Mouse (Mus musculus): ENCODE data around the gene Mapk8ip3. TPM values are rescaled to one million over a fixed set of nuclear protein-coding genes. Genes with fewer than 3 reads are reported as not detected.

The Mapk8ip3 gene
- polyA plus RNA-seq, 1 experiment from 2014 or later: 37.3 TPM

DNA sequence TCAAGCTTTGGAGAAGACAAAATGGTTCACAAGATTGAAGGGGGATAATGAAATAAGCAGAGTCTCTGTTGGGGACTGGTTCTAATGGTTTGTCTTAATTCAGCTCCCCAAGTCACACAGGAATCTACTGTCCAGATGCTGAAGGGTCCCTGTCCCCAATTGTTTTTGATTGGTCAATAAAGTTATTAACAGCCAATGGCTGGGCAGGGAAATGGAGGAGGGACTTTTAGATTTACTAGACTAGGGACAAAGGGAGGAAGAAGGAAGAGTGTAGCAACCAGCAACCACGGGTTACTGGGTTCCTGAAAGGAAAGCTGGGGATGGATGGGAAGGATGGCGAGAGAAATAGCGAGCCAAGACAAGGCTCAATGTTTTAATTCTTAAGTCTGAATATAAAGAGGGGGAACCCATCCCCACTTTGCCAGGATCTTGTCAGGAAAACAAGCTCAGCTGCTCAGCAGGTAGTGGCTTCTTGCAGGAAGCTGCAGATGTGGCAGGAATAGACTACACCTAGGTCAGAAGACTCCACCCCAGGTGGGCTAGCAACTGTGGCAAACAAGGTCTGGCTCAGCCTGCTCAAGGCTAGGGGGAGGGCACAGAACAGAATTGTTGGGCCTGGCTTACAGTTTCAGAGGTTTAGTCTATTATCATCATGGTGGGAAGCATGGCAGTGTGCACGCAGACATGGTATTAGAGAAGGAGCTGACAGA lies 62.9 kb downstream of the Mapk8ip3 start:
- no peak overlapping the region for H3K4me3 ChIP-seq
- no peaks in the 10 kb centered on the region for H3K27me3 ChIP-seq (ENCODE audit: poor library complexity, severe bottlenecking)
- peaks cover 14% of the 10 kb centered on the region for H3K4me1 ChIP-seq
- H3K36me3 ChIP-seq (replicated peaks): no peaks in the 10 kb centered on the region
- H3K9me3 ChIP-seq: no peaks in the 10 kb centered on the region
- 47% methylated on average over 4 of the region's 4 CpGs for WGBS
- no peak for DNase-seq (ENCODE audit: extremely low spot score, low spot score)
- H3K27ac ChIP-seq: no peak overlapping the region

- peaks cover 4% of the 10 kb centered on the region; the same call in 1 of the 2 replicates for H3K36me3 ChIP-seq (replicated peaks)
- no peaks in the 10 kb centered on the region for H3K27me3 ChIP-seq (ENCODE audit: poor library complexity, severe bottlenecking)
- H3K4me1 ChIP-seq: no peaks in the 10 kb centered on the region
- no peak overlapping the region for H3K27ac ChIP-seq
- no peaks in the 10 kb centered on the region for H3K9me3 ChIP-seq
- 91% methylated on average over 10 of the region's 10 CpGs for WGBS
- no peak for DNase-seq (ENCODE audit: extremely low spot score, low spot score)
- H3K4me3 ChIP-seq: no peak overlapping the region
Observed at GRCm38 (mm10) chr17:24867914-24868313, 68.9 kb downstream of the Mapk8ip3 start.

- peaks cover 22% of the 10 kb centered on the region for H3K36me3 ChIP-seq (replicated peaks)
- H3K27me3 ChIP-seq (ENCODE audit: poor library complexity, severe bottlenecking): no peaks in the 10 kb centered on the region
- H3K27ac ChIP-seq: no peak within 1 kb of the TSS
- 88% methylated on average over 8 of the region's 8 CpGs for WGBS
- no peak for DNase-seq (ENCODE audit: extremely low spot score, low spot score)
- H3K4me1 ChIP-seq: no peaks in the 10 kb centered on the region
- no peaks in the 10 kb centered on the region for H3K9me3 ChIP-seq
- H3K4me3 ChIP-seq: no peak within 1 kb of the TSS
Observed at GRCm38 (mm10) chr17:24865776-24866175, 71.0 kb downstream of the Mapk8ip3 start, which contains the start of gene Igfals. Igfals (plus strand) TSS chr17:24865997.

DNA sequence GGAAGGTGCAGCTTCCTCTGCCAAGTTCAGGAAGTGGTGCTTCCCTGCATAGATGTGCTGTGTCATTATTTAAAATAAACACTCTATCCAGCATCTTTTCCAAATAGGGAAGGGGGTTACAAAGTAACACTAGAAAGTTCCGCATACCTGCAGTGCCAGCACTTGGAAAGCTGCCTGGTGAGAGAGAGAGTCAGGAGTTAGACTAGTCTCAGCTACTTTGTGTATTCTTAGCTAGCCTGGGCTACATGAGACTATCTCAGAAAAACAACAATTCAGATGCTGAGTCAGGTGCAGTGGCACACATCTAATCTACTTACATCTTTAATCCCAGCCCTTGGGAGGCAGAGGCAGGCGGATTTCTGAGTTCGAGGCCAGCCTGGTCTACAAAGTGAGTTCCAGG lies 75.0 kb downstream of the Mapk8ip3 start:
- WGBS: 92% methylated on average over 3 of the region's 3 CpGs
- Histone ChIP-seq H3K4me1 (no peaks in the 10 kb centered on the region), H3K36me3 (replicated peaks) (peaks cover 27% of the 10 kb centered on the region), H3K27me3 (ENCODE audit: poor library complexity, severe bottlenecking) (no peaks in the 10 kb centered on the region), H3K27ac (no peak overlapping the region), H3K9me3 (no peaks in the 10 kb centered on the region), H3K4me3 (no peak overlapping the region)
- DNase-seq (ENCODE audit: extremely low spot score, low spot score): no peak

GRCm38 (mm10) chr17:24860076-24860475 lies 76.7 kb downstream of the Mapk8ip3 start:
- 94% methylated on average over 8 of the region's 8 CpGs for WGBS
- H3K4me3 ChIP-seq: no peak overlapping the region
- no peaks in the 10 kb centered on the region for H3K27me3 ChIP-seq (ENCODE audit: poor library complexity, severe bottlenecking)
- H3K27ac ChIP-seq: no peak overlapping the region
- no peaks in the 10 kb centered on the region for H3K9me3 ChIP-seq
- peaks cover 31% of the 10 kb centered on the region for H3K36me3 ChIP-seq (replicated peaks)
- no peak for DNase-seq (ENCODE audit: extremely low spot score, low spot score)
- H3K4me1 ChIP-seq: no peaks in the 10 kb centered on the region

DNA sequence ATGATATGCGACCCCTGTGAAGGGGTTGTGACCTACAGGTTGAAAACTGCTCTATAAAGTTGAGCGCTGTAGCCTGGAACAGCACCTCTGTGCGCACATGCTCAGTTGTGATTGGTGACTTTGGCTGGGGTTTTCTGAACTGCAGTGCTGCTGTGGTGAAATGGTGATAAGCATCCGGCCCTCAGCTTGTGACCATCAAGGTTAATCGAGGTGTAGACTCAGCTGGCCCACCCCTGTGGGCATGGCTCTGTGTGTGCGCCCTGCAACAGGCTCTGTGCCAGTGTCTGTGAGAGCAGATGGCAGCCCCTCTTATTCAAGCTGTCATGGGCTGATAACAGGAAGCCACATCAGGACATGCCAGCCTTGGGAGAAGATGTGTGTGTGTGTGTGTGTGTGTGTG lies 77.8 kb downstream of the Mapk8ip3 start:
- no peaks in the 10 kb centered on the region for H3K9me3 ChIP-seq
- peaks cover 30% of the 10 kb centered on the region for H3K36me3 ChIP-seq (replicated peaks)
- H3K27me3 ChIP-seq (ENCODE audit: poor library complexity, severe bottlenecking): no peaks in the 10 kb centered on the region
- WGBS: 94% methylated on average over 6 of the region's 6 CpGs
- H3K27ac ChIP-seq: no peak overlapping the region
- no peak overlapping the region for H3K4me3 ChIP-seq
- no peak for DNase-seq (ENCODE audit: extremely low spot score, low spot score)
- H3K4me1 ChIP-seq: no peaks in the 10 kb centered on the region

GRCm38 (mm10) chr17:24857831-24858470 lies 78.8 kb downstream of the Mapk8ip3 start:
- no peak overlapping the region for H3K4me3 ChIP-seq
- no peaks in the 10 kb centered on the region for H3K27me3 ChIP-seq (ENCODE audit: poor library complexity, severe bottlenecking)
- H3K27ac ChIP-seq: no peak overlapping the region
- no peaks in the 10 kb centered on the region for H3K9me3 ChIP-seq
- H3K4me1 ChIP-seq: no peaks in the 10 kb centered on the region
- WGBS: 87% methylated on average over 8 of the region's 8 CpGs
- peaks cover 34% of the 10 kb centered on the region for H3K36me3 ChIP-seq (replicated peaks)
- no peak for DNase-seq (ENCODE audit: extremely low spot score, low spot score)

DNA sequence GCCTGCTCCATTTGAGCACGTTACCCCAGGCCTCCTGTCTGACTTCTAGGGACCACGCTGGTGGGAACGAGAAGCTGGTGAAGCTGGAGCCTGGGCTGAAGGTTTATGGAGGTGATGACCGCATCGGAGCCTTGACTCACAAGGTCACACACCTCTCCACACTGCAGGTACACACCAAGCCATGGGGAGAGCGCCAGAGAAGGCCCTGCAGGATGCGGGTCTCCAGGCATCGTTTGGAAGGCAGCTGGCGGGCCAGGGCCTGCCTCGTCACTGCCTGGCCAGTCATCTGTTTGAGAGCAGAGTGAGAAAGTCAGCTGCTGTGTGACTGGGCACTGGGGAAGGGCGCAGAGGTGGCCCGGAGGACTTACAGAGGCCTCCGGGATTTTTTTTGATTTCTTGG lies 80.2 kb downstream of the Mapk8ip3 start:
- no peak overlapping the region for H3K4me3 ChIP-seq
- H3K9me3 ChIP-seq: no peaks in the 10 kb centered on the region
- peaks cover 4% of the 10 kb centered on the region for H3K27me3 ChIP-seq (ENCODE audit: poor library complexity, severe bottlenecking)
- 88% methylated on average over 13 of the region's 13 CpGs for WGBS
- no peak for DNase-seq (ENCODE audit: extremely low spot score, low spot score)
- H3K4me1 ChIP-seq: peaks cover 2% of the 10 kb centered on the region; the same call in 1 of the 2 replicates
- H3K36me3 ChIP-seq (replicated peaks): peaks cover 24% of the 10 kb centered on the region
- H3K27ac ChIP-seq: no peak overlapping the region

DNA sequence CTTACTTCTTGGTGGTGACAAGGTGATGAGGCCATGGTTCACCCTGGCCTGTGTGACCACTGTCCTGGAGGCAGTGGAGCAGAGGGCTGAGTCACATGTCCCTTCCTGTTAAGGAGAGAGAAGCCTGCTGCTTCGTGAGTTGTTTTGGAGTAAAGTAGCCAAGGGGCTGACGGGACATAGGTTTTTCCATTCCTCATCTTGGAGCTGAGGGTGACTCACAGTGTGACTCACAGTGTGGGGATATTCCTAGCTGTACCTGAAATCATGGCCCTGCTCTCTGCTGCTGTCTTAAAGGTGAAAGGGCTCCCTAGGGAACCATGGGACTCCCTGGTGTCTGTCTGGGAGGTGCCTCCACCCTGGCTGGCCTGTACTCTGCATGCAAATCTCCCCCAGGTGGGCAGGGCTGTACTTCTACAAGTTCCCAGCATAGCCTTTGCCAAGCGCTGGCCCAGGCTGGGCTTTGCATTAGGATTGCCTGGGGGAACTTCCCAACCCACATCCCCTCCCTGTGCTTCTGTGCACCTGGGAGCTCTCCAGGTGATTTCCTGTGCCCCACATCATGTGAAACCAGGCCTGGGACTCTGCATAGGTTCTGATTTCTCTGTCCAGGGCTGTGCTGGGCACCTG lies 80.8 kb downstream of the Mapk8ip3 start:
- 84% methylated on average over 3 of the region's 3 CpGs for WGBS

GRCm38 (mm10) chr17:24851381-24852125 lies 85.2 kb downstream of the Mapk8ip3 start:
- H3K27ac ChIP-seq: no peak overlapping the region
- H3K27me3 ChIP-seq (ENCODE audit: poor library complexity, severe bottlenecking): peaks cover 15% of the 10 kb centered on the region
- 83% methylated on average over 10 of the region's 10 CpGs for WGBS
- peak overlapping the region; percentile 81 for H3K4me3 ChIP-seq
- peaks cover 9% of the 10 kb centered on the region; the same call in 1 of the 2 replicates for H3K36me3 ChIP-seq (replicated peaks)
- no peaks in the 10 kb centered on the region for H3K9me3 ChIP-seq
- DNase-seq (ENCODE audit: extremely low spot score, low spot score): no peak
- H3K4me1 ChIP-seq: peaks cover 28% of the 10 kb centered on the region

More for the DNA sequence above, 80.8 kb downstream of the Mapk8ip3 start:
- Histone ChIP-seq H3K4me1 (peaks cover 8% of the 10 kb centered on the region), H3K9me3 (no peaks in the 10 kb centered on the region), H3K36me3 (replicated peaks) (peaks cover 17% of the 10 kb centered on the region), H3K27ac (no peak overlapping the region), H3K4me3 (no peak overlapping the region), H3K27me3 (ENCODE audit: poor library complexity, severe bottlenecking) (peaks cover 10% of the 10 kb centered on the region)
- DNase-seq (ENCODE audit: extremely low spot score, low spot score): no peak

DNA sequence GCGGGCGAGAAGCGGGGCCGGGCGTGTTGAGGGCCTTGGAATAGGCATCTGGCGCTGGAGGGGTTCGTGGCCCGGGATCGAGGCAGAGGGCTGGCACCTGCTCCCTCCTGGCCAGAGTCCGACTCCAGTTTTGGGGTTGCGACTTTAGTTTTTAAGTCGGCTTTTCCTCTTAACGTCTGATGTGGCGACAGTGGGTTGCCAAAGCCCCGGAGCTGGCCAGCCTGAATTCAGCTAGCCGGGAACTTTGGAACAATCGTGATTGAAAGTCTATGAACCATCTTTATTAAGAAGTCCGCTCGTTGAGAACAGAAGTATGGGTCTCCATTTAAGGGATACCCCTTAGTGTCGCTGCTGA lies 86.0 kb downstream of the Mapk8ip3 start:
- WGBS: 2% methylated on average over 20 of the region's 20 CpGs
- no peak for DNase-seq (ENCODE audit: extremely low spot score, low spot score)
- H3K27me3 ChIP-seq (ENCODE audit: poor library complexity, severe bottlenecking): peaks cover 15% of the 10 kb centered on the region
- H3K27ac ChIP-seq: peak overlapping the region; percentile 94
- H3K9me3 ChIP-seq: no peaks in the 10 kb centered on the region
- H3K4me1 ChIP-seq: peaks cover 28% of the 10 kb centered on the region
- H3K4me3 ChIP-seq: peak overlapping the region; percentile 81
- H3K36me3 ChIP-seq (replicated peaks): peaks cover 7% of the 10 kb centered on the region; the same call in 1 of the 2 replicates

GRCm38 (mm10) chr17:24850065-24850772 lies 86.6 kb downstream of the Mapk8ip3 start, which contains the start of gene Fahd1:
Fahd1 (minus strand) TSS chr17:24850364.
- Histone ChIP-seq H3K27ac (peak within 1 kb of the TSS; percentile 94), H3K36me3 (replicated peaks) (peaks cover 7% of the 10 kb centered on the region; the same call in 1 of the 2 replicates), H3K27me3 (ENCODE audit: poor library complexity, severe bottlenecking) (peaks cover 15% of the 10 kb centered on the region), H3K4me1 (peaks cover 28% of the 10 kb centered on the region), H3K4me3 (peak within 1 kb of the TSS; percentile 81), H3K9me3 (no peaks in the 10 kb centered on the region)
- peak; percentile 99 for DNase-seq (ENCODE audit: extremely low spot score, low spot score)
- WGBS: under 1% methylated on average over 58 of the region's 58 CpGs

Data from forebrain, embryonic 10.5 days (tissue).